Mouse (Mus musculus): ENCODE measurements around the gene Fut4. TPM values are rescaled to one million over a fixed set of nuclear protein-coding genes. Genes with fewer than 3 reads are reported as not detected.
"Not testable (repeated sequence)": the region's sequence is repeated elsewhere in the genome, so short reads cannot be mapped to it uniquely, and the experiment has no call there.

The Fut4 gene
- total RNA-seq, 2 experiments from 2014 or later: 2.3 to 2.8 TPM

DNA sequence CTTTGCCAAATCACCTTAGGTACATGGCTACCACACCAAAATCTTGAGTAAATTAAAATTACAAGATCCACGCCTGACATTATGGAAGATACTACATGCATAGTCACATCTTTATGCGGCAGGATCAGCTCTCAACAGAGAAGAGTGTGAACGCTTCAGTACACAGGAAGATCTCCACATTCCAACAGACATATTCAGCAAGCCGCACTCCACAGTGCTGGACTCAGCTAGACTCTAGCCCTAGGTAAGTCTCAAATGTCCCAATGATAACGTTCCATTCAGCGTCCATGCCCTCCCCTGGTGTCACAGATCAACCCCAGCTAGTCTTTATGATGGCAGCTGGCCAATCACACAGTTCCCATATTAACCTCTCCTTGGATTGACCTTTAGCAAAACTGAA, 26.2 kb downstream of the Fut4 start:
- DNase-seq: no peak

- peak; percentile 54 for DNase-seq
These were observed 27.3 kb downstream of the Fut4 start for GRCm38 (mm10) chr9:14724755-14725420.

GRCm38 (mm10) chr9:14721610-14722009, 30.6 kb downstream of the Fut4 start:
- DNase-seq: no peak

DNA sequence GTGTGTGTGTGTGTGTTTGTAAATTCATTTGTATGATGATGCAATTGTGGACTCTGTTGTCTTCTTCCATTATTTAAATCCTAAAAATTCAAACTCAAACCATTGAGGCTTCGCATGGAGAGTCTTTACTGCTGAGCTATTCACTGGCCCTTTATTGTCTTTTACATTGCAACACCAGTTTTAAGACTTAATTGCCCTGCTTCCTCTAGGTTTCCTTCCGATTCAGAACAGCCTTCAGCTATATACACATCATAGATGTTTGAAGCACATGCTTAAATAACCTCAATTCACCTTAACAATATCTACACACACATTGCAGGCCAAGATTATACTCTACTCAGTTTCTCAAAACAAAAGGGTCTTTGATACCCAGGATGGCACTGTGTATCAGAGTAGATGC, 31.8 kb downstream of the Fut4 start:
- no peak for DNase-seq

GRCm38 (mm10) chr9:14718332-14718691, 33.9 kb downstream of the Fut4 start:
- no peak for DNase-seq

DNA sequence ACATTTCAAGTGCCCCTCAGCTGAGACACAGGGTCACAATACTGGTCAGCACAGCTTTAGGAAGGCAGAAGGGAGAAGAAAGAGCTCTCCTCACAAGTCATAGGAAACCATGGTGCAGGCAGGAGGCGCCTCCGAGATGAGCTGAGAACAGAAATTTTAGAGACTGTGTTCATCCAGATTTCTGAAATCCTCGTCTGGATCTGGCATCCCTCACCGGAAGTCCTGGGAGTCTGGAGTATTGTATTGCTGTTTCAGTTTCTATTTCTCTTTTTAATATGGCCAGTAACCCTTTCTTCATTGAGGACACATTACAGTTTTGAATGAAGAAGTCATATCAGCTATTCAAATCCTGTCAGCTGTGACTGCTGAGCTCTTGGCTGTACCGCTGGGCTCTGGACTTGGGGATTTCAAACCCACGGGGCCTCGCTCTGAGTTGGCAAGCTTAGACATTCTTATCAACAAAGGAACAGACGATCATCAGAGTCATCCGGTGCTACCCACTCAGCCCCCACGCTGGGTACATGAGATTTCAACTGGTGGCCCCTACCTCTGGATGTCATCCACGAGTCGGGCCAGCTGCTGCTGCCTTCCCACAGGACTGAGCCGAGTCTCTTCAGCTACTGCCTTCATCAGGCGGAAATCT, 34.4 kb downstream of the Fut4 start:
- peak; percentile 20 for DNase-seq

GRCm38 (mm10) chr9:14715258-14715657, 36.9 kb downstream of the Fut4 start:
- DNase-seq: no peak

- DNase-seq: no peak
These were observed 41.3 kb downstream of the Fut4 start for GRCm38 (mm10) chr9:14710910-14711309.

DNA sequence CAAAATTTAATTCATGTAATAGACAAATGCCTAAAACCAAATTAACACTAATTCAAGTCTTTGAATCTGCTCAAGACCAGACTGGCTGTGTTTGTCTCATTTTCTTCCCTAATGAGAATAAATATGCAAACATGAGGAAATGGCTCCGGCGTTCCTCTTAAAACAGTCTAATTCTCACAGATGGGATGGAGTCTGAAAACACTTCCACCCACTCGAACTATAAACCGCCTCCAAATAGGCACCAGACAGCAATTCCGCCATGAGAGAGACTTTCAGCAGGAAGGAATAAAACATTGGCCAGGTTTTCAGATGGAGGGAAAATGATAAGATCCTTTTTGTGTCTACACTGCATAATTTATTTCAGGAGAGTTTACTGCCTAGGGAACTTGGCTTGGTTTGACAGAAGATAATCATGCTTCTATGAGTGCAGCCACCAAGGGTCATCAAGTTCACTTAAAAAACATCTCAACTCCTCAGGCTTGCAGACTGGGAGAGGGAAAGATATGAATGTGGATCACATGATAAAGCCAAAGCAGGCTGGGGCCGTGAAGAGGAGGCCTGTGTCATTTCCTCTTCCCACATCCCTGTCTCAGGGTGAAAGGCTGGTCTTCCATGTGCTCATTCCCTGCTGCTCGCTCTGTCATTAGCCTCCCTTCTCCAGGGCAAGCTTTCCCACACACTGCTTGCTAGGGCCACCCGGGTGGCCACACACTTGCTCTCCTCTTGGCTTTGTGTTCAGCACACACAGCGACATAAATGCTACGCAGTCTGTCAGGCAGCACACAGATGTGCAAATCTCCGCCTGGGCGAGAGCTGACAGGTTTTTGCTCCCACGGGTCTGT, 46.7 kb downstream of the Fut4 start:
- no peak for DNase-seq

DNA sequence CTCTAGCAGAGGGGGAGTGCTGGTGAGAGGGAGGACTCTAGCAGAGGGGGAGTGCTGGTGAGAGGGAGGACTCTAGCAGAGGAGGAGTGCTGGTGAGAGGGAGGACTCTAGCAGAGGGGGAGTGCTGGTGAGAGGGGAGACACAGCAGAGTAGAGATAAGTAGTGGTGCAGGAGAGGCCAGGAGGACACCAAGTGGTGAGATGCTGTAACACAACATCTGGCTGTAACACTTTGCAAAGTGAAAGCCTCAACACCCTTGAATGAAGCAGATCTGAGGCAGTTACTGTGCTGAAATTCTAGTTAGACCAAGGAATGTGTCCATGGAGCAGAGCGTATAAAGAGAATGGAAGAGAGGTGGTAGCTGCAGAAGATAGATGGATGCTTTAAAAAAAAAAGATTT, 51.4 kb downstream of the Fut4 start:
- DNase-seq: not testable (repeated sequence)

DNA sequence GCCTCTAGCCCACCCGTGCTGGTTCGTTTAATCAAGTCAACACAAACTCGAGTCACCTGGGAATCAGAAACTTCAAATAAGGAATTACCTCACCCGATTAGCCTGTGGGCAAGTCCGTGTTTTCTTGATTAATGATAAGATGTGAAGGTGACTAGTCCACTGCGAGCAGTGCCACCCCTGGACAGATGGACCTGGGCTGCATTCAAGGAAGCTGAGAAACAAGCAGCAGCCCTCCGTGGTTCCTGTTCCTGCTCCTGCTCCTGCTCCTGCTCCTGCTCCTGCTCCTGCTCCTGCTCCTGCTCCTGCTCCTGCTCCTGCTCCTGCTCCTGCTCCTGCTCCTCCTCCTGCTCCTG, 52.9 kb downstream of the Fut4 start:
- DNase-seq: no peak

DNA sequence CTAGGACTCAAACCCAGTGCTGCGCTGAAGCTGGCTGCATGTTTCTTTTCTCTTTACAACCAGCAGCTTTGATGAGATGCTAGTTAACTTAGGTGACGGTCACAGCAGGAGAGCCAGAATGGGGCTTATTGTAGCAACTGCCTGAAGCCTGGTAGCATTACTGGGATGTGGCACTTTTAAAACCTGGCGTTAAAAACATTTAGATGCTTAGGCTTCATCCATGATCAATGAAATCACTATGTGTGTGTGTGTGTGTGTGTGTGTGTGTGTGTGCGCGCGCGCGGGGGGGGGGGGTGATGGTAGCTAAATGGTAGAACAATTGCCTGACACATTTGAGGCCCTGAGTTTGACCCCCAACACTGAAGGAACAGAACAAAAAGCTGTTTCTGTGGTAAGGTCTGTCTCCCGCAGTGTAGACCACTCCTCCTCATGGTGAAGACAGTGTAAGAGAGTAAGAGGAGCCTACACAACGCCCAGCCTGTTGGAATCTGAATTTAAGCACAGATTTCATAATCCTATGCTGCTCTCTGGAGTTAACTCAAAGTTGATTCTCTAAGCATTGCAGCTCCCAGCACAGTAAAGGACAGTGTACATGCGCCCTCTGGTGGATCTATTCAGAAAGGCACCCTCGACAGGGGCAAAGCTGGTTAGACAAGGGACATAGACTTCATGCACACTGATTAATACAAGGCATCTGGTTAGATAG, 53.5 kb downstream of the Fut4 start:
- DNase-seq: peak; percentile 93

Other genes with a start within 250 kb of the Fut4 start
- 10 to 100 TPM; 40.7 to 60.7 TPM for gene Amotl1, start 107.3 kb downstream of the Fut4 start, total RNA-seq (2021)
- under 1 TPM; 0.18 to 0.33 TPM for gene Piwil4, start 11.7 kb downstream of the Fut4 start, total RNA-seq (2021)
- gene 1700012B09Rik, start 18.6 kb upstream of the Fut4 start, total RNA-seq (2021): not detected
- 10 to 100 TPM; 19.9 to 23.3 TPM for gene Mre11a, start 32.3 kb upstream of the Fut4 start, total RNA-seq (2021)
- gene Ankrd49, start 32.5 kb upstream of the Fut4 start, total RNA-seq (2021): 10 to 100 TPM; 12.3 to 17.2 TPM
- under 1 TPM; 0.18 to 0.21 TPM for gene Gpr83, start 107.8 kb upstream of the Fut4 start, total RNA-seq (2021)
- under 1 TPM; 0.48 to 0.81 TPM for gene Izumo1r, start 151.6 kb upstream of the Fut4 start, total RNA-seq (2021)